Mouse (Mus musculus) heart, embryonic 15.5 days (tissue): ENCODE results near the gene Slc26a6. TPM values are rescaled to one million over a fixed set of nuclear protein-coding genes. Genes with fewer than 3 reads are reported as not detected.

Experiments used
- microRNA-seq: library from miRNA; unstranded; fragments of <30 nt; microRNA quantifications from one replicate; pipeline ENCODE4, GENCODE M21; 2016
- polyA plus RNA-seq: library from polyadenylated mRNA; unstranded; fragments of >200 nt; fragmentation: Nextera tagmentation; extraction: Ambion mirVana; gene quantifications from 2 replicates; pipeline ENCODE4 v1.2.1, GENCODE M21; 2015

Gene Slc26a6
- polyA plus RNA-seq, 1 experiment from 2014 or later = 6.9 TPM

Small RNA genes lying within 50 kb of the gene (microRNA-seq; reads per million reads assigned to microRNA genes)
- not detected for gene Gm23156

Other genes starting within 250 kb of the Slc26a6 start
- 38.3 and 47.1 TPM in 2 replicates for gene Arih2, start 203.9 kb upstream of the Slc26a6 start, polyA plus RNA-seq
- gene Slc25a20, start 191.2 kb upstream of the Slc26a6 start, polyA plus RNA-seq = 73.4 and 74.6 TPM in 2 replicates
- gene Prkar2a, start 164.0 kb upstream of the Slc26a6 start, polyA plus RNA-seq = 25.7 and 26.8 TPM in 2 replicates
- 28.8 and 36.3 TPM in 2 replicates for gene Ip6k2, start 69.5 kb upstream of the Slc26a6 start, polyA plus RNA-seq
- 9.7 and 14.5 TPM in 2 replicates for gene Nckipsd, start 44.9 kb upstream of the Slc26a6 start, polyA plus RNA-seq
- gene Celsr3, start 27.0 kb upstream of the Slc26a6 start, polyA plus RNA-seq = 0.06 and 0.22 TPM in 2 replicates
- gene Tmem89, start 61.3 kb downstream of the Slc26a6 start, polyA plus RNA-seq = not detected in 2 replicates
- 885 and 887 TPM in 2 replicates for gene Uqcrc1, start 83.3 kb downstream of the Slc26a6 start, polyA plus RNA-seq
- 1.2 and 1.4 TPM in 2 replicates for gene Col7a1, start 100.3 kb downstream of the Slc26a6 start, polyA plus RNA-seq
- gene Ucn2, start 132.7 kb downstream of the Slc26a6 start, polyA plus RNA-seq = not detected in 2 replicates
- gene Pfkfb4, start 138.5 kb downstream of the Slc26a6 start, polyA plus RNA-seq = 3.3 and 5.4 TPM in 2 replicates
- gene Shisa5, start 185.3 kb downstream of the Slc26a6 start, polyA plus RNA-seq = 64.9 and 86.2 TPM in 2 replicates
- 9.2 and 13.6 TPM in 2 replicates for gene Trex1, start 206.5 kb downstream of the Slc26a6 start, polyA plus RNA-seq
- gene Atrip, start 220.8 kb downstream of the Slc26a6 start, polyA plus RNA-seq = 15.9 and 18.2 TPM in 2 replicates
- 14.2 and 14.3 TPM in 2 replicates for gene Ccdc51, start 229.2 kb downstream of the Slc26a6 start, polyA plus RNA-seq
- 417 and 539 TPM in 2 replicates for gene Tma7, start 229.3 kb downstream of the Slc26a6 start, polyA plus RNA-seq
- 6.3 and 10.3 TPM in 2 replicates for gene Plxnb1, start 242.1 kb downstream of the Slc26a6 start, polyA plus RNA-seq